Mouse (Mus musculus): ENCODE measurements around the gene Tef.

The Tef gene

DNA sequence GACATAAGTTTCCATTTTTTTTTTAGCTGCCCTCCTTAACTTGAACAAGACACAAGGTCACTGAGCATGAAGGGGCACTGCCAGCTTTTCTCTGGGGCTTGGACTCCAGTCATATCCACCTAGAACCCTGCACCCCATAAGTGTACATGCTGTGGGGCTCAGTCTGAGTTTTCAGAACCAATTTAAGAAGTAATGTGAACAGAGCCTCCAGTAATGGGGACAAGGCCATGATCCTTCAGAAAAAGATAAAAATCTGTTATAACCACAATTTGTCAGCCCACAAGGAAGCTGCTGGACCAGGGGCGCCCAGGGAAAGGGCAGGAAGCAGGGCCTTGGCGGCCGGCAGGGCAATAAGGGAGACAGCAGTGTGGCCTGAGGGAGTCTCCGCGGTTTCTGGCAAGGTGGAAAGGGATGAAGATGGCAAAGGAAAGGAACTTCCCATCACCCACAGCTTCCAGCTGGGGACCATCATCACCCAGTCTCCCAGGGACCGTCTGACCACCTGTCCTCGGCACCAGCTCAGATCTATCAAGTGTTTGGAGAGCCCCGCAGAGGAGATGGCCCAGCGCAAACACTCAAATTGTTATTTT lies 50.3 kb downstream of the Tef start:
- DNase-seq: no peak

DNA sequence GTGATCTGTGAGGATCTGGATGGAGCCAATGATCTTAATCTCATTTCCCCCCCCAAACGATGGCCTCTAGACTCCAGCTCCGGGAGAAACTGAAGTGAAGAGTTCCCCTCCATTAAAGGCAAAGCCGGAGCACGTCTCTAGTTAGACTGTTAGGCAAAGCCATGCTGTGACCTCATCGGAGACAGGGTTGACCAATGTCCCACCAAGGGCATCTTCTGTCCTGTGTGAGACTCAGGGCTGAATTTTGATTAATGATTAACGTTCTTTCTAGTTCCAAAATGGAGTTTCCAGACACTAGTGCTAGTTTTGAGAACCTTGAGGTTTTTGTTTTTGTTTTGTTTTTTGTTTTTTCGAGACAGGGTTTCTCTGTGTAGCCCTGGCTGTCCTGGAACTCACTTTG lies 50.9 kb downstream of the Tef start:
- DNase-seq: no peak

DNA sequence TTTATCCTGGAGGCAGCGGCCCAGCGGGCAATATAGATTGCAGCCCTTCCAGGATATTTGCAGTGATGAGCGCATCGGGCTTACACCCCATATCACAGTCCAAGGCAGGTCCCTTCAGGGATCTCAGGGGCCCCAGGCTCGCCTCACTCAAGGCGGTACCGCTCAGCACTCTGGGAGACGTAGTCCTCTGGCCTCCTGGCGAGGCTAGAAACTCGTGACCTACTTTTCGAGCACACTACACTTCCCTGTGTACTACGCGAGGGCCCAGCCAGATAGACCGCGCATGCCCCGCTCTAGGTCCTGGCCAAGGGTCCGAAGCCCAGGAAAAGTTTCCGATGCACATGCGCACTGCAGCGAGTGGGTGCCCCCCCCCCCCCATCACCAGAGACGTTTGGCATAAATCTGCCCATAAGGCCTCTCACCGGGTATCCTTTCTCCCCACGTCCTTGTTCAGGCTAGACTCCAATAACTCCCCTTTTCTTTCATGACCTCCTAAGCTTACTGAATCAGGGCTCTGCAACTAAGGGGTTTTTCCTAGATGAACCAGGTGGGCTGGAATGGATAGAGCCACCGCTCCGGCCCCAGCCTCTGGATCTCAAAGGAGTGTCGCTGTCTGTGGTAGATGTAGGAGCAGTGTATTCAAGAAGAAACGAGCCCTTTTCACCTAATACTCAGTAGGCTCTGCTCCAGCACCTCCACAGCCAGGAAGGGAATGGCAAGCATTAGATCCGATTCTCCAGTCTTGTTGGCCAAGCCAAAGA lies 54.0 kb downstream of the Tef start:
- DNase-seq: peak; percentile 78 to 79

GRCm38 (mm10) chr15:81856938-81857723 lies 54.9 kb downstream of the Tef start:
- peak; percentile 36 to 44 for DNase-seq

- no peak for DNase-seq
Observed at GRCm38 (mm10) chr15:81857724-81858116, 55.5 kb downstream of the Tef start.

DNA sequence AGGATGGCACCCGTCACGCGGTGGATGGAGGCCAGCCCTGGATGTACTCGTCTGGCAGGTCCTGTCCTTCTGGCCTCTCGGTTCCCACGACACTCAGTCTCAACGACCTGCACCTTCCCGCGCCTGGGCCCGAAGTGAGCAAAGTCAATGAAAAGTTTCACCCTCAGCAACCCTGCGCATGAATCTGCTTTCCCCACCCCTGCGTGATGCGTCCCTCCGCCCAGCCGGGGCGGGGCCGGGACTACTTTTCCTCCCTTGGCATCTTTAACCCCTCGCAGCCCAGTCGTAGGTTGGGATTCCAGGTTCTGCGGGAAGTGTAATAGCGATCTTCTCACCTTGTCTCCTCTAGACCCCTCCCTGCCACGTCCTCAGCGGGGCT lies 55.9 kb downstream of the Tef start:
- DNase-seq: peak; percentile 92 to 93

DNA sequence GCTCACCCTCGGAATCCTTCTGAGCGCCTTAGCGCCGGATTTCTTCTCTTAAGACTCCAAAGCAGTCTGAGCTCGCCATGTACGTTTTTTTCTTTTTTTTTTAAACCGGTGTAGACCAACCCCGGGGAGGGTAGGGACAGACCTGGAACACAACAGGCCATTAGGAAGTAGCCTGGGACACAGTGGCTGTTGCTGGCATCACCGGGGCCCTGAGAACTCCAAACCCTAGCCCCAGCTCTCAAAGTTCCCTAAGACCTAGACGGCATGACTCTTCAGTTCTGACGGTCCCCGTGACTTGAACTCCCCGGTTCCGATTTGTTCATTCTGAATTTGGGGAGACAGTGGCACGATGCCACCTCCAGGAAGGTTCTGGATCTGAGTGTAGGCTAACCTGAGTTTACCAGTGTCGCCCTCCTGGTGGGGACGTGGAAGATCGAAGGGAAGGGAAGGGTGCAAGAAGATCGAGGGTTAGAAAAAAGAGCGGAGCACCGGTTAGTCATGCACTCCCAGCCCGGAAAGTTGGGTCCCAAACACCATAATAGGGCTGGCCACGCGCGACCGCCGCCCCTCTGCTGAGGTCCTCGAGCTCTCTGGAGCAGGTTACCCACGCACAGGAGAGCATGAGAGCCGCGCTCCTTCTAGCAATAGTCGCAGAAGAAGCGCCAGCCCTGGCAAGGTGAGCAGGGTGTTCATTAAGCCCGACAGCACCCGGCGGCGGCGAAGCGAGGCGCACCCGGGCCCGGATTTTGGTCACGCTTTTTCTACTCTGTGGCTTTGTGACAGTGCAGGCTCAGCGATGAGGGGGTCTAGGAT lies 56.5 kb downstream of the Tef start, which contains the start of gene Tob2:
TSS of gene Tob2 (minus strand) at position 280 of the 813 bp plus-strand sequence.
- peak; percentile 73 to 77 for DNase-seq

DNA sequence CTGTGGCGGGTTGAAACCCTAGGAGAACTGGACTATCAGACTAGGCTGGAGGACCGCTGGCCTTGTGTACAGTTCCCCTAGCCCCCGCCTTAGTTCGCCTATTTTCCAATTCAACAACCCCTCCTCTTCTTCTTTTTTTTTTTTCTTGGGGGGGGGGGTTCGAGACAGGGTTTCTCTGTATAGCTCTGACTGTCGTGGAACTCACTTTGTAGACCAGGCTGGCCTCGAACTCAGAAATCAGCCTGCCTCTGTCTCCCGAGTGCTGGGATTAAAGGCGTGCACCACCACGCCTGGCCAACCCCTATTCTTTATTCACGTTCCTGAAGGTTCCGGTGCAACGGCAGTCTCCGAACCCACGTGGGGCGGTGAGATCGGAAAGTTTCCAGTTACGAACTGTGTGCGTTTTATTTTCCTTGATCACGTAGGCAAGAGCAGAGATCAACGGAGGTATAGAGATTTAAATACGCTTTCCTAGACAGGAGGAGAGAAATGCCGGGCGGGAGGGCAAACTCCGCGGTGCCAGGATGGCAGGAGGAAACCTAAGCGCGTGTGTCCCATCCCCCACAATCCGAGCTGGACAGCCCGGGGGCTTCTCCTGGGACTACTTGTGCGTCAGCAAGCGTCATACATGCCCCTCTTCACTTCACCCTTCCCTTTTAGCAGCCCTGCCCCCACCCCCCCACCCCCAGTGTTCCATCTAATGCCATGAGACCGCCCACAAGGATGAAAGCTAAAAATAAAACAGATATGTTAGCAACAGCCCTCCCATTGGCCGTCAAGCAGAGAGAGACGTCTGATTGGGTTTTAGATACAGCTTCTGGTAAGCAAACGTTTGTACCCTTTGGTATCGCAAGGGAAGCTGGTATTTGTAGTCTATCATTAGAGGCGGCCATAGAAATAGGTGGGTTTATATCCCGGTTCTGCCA lies 57.4 kb downstream of the Tef start:
- peak; percentile 92 to 94 for DNase-seq

DNA sequence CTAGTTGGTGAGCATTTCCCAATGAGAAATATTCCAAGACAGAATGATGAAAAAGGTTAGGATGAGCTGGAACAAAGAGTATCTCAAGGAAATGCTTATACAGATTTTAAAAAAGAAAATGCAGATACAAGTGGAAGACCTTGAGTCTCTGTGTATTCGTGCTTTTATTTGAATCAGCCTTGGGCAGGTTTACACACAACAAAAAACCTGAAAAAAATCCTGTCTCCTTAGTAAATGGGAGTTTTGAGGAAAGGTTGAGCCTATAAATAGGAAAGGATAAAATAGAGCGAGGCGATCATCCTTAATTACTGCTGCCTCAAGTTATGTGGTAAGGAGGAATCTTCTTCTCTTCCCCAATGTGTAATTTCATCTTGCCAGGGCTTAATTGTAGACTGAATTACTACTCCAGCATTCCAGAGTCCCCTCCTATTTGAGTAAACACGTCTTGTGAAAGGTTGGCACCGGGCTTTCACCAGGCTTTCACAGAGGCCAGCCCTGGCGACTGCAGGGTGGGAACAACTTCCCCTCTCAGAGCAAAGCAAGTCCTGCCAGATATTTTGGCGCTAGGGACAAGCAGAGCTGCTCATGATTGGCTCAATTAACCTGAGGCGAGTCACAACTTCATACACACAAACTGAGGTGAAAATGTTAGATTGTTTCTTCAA lies 58.4 kb downstream of the Tef start:
- no peak for DNase-seq

DNA sequence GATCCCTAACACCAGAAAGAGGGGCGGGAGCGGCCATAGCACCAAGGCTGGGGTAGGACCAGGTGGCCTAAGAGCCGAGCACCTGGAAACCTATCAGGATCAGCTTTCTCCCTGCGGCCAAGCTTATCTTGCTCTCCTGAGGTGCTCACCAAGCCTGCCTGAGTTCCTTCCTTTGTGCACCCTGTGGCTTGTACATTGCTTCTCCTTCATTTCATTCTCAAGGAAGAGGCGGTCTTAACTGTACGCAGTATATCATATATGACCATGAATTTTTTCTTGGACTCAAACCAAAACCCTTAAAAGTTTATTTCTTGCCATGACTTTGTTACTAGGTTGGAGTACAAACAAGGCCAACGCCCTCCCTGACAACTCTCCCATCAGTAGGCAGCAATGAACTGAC lies 62.0 kb downstream of the Tef start:
- DNase-seq: no peak

GRCm38 (mm10) chr15:81869985-81870384 lies 67.8 kb downstream of the Tef start:
- no peak for DNase-seq

DNA sequence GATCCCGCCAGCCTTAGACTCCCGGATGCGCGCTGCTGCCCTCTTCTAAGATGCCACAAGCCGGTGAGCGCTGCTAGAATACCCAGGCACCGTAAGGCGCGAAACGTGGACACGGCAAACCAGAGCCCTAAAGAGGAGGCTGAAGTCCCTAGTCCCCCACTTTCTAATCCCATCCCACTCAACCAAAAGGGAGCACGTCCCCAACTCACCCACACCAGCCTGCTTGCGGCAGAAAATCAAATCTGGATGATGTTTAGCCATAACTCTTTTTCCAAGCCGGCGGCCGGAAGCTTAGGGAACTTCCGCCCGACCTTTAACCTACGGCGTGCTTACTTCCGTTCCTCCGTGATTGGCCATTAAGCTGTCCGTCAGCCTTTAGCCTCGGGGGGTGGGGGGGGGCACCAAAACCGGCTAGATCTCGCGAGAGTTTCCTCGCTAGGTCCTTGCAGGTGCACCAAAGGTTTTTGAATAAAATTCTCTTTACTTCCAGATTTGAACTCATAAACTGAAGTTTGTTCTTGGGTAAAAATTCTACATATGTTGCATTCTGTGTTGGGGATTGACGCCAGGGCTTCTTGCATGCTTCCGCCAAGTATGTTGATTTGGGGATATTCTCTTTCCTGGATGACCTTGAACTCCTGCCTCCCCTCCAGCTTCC lies 69.5 kb downstream of the Tef start, which contains the start of gene Phf5a:
TSS of gene Phf5a (minus strand) at position 308 of the 658 bp plus-strand sequence.
- DNase-seq: peak; percentile 84 to 86

GRCm38 (mm10) chr15:81872262-81873136 lies 70.3 kb downstream of the Tef start, which contains the start of gene Aco2:
Gene Aco2 (plus strand): TSS chr15:81872309.
- DNase-seq: peak; percentile 99 to 100
